Mouse (Mus musculus) adrenal gland, adult (tissue): Measurements from ENCODE around the gene Slit2.
A peak's percentile ranks its signal among the peaks of the same experiment; 100 is the strongest.

Source experiments
- DNase-seq, 2 experiments: peaks; one replicate each; pipeline ENCODE4 v3.0.0; 2022 to 2023; ENCODE audit warnings: low spot score in 1 of 2; ENCODE audit not compliant: inconsistent age in 2 of 2

Slit2 gene

GRCm38 (mm10) chr5:48050637-48051314 is 67.8 kb downstream of the Slit2 start:
- no peak for DNase-seq

GRCm38 (mm10) chr5:48058612-48059011 is 75.7 kb downstream of the Slit2 start:
- no peak for DNase-seq

- no peak for DNase-seq
Measured at GRCm38 (mm10) chr5:48060715-48061114, 77.8 kb downstream of the Slit2 start.

DNA sequence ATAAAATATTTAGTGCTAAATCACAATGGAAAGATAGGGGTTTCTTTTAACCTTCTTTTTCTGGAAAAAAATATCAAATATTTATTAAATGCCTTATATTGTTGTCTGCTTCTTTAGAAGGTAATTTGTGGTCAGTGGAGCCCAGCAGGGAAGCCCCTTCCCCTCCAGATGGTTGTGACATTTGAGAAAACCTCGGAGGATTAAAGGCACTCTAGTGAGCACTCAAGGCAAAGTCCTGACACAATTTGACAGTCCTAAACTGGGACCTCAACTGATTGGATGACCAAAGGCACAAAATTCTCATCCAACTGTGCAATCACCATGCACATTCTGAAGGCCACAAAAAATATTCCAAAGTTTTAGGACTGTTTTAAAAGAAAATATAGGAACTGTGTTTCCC is 95.8 kb downstream of the Slit2 start:
- DNase-seq: no peak

GRCm38 (mm10) chr5:48081223-48081881 is 98.4 kb downstream of the Slit2 start:
- no peak for DNase-seq

DNA sequence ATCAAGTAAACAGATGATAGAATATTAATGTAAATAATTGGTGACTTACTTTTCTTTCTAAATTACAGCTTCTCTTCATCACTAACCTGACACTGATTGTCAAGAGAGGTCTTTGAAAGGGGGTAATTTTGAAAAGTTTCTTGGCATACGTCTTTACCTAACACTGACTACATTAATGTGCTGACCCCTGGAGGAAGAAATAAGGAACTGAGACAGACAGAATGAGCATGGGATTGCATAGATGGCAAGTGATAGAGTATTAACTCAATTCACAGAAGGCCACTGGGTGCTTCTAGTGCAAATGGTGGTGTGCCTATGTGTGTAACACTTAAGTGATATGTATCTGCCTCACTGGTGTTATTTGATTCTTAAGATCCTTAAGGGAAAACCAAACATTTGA is 130.5 kb downstream of the Slit2 start:
- DNase-seq: no peak

DNA sequence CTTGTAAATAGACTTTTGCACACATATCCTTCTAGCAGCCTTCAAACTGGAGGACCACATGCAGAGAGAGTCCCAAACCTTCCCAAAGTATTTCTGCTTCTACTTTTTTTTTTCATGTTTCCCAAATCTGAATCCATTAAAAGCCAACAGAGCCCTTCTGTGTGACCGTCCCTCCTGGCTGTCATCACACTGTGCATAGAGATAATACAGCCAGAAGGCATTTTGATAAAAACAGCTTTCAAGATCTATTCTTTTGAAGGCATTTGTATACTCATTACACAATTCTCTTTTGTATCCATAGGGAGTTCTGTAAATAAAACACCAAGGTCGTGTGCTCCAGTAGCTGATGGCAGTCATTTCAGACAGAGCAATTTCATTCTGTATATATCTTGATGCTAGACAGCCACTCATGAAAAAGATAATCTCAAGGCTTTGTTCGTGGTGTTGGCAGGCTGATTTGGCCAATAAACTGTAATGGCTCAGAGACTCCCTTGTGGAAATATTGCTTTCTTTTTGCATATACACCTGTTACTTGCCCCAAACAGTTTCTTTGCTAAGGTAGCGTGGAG is 132.1 kb downstream of the Slit2 start:
- no peak for DNase-seq

GRCm38 (mm10) chr5:48122651-48123050 is 139.7 kb downstream of the Slit2 start:
- no peak for DNase-seq

- DNase-seq: peak in 1 of 2 experiments; percentile 59
Measured at GRCm38 (mm10) chr5:48125770-48126423, 143.0 kb downstream of the Slit2 start.

DNA sequence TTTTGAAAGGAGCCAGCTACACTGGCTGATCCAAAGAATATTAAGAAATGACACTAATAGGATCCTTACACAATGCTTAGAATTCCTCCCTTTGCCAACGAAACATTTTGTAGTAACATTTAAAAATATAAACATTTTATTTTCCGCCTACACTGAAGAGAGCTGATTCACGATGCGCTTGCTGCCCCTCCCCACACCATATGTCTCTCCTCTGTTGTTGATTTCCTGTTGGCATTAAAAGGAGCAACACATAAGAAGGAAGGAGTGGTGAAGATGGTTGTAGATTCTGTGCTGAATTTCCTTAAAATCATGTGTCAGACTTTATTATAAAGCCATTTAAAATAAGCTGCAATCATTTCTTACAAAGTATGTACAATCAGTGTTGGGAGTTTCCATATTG is 147.0 kb downstream of the Slit2 start:
- no peak for DNase-seq

- DNase-seq: peak in 1 of 2 experiments; percentile 62
Measured at GRCm38 (mm10) chr5:48136571-48136970, 153.6 kb downstream of the Slit2 start.

DNA sequence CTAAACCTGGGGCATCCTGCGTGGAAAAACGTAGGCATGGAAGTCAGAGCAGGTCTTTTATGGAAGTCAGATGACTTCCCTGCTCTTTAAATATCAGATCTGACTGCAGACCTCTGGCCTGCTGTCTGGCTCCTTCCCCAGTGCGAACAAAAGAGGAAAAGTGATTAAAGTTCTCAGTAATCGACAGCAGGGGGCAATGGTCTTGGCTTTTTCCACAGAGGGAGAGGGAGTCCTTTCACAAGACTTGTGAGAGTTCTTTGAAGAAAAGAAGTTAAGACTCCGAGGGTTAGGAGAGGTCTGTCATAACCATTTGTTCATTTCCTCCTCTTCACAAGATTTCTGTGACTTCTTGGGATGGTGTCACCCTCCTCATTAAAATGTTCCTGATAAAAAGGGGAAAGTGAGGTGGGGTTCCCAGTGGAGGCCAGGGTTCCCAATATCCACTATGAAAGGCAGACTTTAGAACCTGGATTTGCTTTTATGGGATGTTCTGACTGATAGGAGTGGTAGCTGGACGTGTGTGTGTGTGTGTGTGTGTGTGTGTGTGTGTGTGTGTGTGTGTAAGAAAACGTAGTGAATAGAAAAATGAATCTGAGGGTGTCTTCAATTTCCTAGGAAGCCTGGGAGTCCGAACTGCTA is 156.0 kb downstream of the Slit2 start:
- DNase-seq: peak in 1 of 2 experiments; percentile 32

DNA sequence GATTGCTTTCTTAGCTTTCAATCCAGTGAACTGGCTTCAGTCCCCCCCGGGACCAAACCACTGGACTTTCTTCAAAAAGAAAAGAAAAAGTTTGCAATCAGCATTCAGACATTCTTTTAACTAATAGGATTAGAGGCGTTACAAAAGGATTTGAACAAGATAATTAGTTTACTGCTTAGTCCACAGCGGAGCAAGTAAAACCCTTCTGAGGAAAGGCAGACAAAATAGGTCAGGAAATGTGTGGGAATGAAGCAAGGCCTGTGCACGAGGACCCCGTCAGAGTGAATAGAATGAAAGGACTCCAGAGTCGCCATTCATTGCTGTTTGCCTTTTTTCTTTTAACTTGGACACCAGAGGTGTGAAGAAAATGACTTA is 156.5 kb downstream of the Slit2 start:
- no peak for DNase-seq

DNA sequence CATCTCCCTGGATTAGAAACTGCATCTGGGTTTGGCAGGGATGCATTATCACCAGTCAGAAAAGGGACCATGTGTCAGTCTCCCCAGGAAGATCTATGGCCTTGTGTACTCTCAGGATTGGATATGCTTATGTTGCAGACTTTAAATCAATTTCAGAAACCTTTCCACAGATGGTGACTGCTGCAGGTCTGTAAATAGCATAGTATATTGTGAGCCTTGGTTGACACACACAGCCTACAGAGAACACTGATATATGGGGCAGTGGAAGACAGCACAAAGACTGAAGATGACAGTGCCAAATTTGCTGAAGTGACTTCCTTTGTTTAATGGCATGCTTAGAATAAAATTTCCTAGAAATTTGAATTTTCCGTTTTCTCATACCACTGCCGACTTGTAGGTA is 163.1 kb downstream of the Slit2 start:
- no peak for DNase-seq

GRCm38 (mm10) chr5:48160829-48161228 is 177.9 kb downstream of the Slit2 start:
- no peak for DNase-seq

GRCm38 (mm10) chr5:48181646-48182302 is 198.8 kb downstream of the Slit2 start:
- no peak for DNase-seq

GRCm38 (mm10) chr5:48184358-48184757 is 201.4 kb downstream of the Slit2 start:
- DNase-seq: no peak

GRCm38 (mm10) chr5:48187819-48188218 is 204.9 kb downstream of the Slit2 start:
- DNase-seq: no peak

- DNase-seq: no peak
Measured at GRCm38 (mm10) chr5:48199380-48199779, 216.4 kb downstream of the Slit2 start.

GRCm38 (mm10) chr5:48215248-48215647 is 232.3 kb downstream of the Slit2 start:
- DNase-seq: no peak

DNA sequence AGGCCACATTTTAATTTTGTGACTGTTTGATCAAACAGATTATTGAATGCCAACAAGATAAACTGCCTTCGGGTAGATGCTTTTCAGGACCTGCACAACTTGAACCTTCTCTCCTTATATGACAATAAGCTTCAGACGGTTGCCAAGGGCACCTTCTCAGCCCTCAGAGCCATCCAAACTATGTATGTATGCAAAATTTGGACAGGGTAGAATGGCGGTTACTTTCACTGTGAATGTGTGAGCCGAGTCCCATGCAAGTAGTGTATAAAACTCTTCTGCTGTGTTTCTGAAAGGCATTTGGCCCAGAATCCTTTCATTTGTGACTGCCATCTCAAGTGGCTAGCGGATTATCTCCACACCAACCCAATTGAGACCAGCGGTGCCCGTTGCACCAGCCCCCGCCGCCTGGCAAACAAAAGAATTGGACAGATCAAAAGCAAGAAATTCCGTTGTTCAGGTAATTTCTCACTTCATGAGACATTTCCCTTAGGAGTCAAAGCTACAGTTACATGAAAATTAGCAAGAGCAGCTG is 236.8 kb downstream of the Slit2 start:
- no peak for DNase-seq
